31 mouse cellular contexts compared by ENCODE assay signal in genomic region chr1:88490164-88490563, GRCm38 (mm10). TPM values are rescaled to one million over a fixed set of nuclear protein-coding genes. Genes with fewer than 3 reads are reported as not detected.
DNase-seq lines count a peak whose midpoint lies in the region; ATAC-seq lines count a peak whose summit lies in the region.
"Had no signal": no experiment of that assay in that cellular context is flagged by ENCODE, and none has a peak within 500 bp of the region (broad histone marks: within the 10 kb centered on the region; RNA-seq: fewer than 3 reads in every experiment).

No protein-coding gene starts in this region.

- no peak overlapping the region for H3K4me2 ChIP-seq in heart, embryonic 11.5 days
- no peak overlapping the region for H3K4me2 ChIP-seq in midbrain, embryonic 15.5 days
- peak overlapping the region; percentile 16; the same call in 1 of the 2 replicates for H3K4me2 ChIP-seq in limb, embryonic 13.5 days (replicated peaks)
- H3K4me2 ChIP-seq: embryonic facial prominence, embryonic 13.5 days; forebrain, embryonic 12.5 days; hindbrain, embryonic 14.5 days; midbrain, embryonic 13.5 days had no signal

- H3K36me3 ChIP-seq in heart, embryonic 11.5 days (ENCODE audit: control insufficient read depth, insufficient read depth, low read length) = no peaks in the 10 kb centered on the region
- H3K36me3 ChIP-seq in midbrain, embryonic 10.5 days = no peaks in the 10 kb centered on the region
- H3K36me3 ChIP-seq in midbrain, embryonic 15.5 days (replicated peaks) = no peaks in the 10 kb centered on the region
- H3K36me3 ChIP-seq in limb, embryonic 13.5 days = no peaks in the 10 kb centered on the region
- H3K36me3 ChIP-seq: embryonic facial prominence, embryonic 13.5 days; forebrain, embryonic 12.5 days; midbrain, embryonic 13.5 days had no signal

- peaks cover 36% of the 10 kb centered on the region for H3K4me1 ChIP-seq in heart, embryonic 11.5 days (ENCODE audit: control insufficient read depth, insufficient read depth, low read length)
- peaks cover 22% of the 10 kb centered on the region for H3K4me1 ChIP-seq in midbrain, embryonic 10.5 days
- H3K4me1 ChIP-seq in midbrain, embryonic 15.5 days = no peaks in the 10 kb centered on the region
- peaks cover 48% of the 10 kb centered on the region for H3K4me1 ChIP-seq in limb, embryonic 13.5 days
- H3K4me1 ChIP-seq: forebrain, embryonic 12.5 days had no signal

- H3K9me3 ChIP-seq in heart, embryonic 11.5 days (replicated peaks; ENCODE audit: control insufficient read depth, low read length) = no peaks in the 10 kb centered on the region
- H3K9me3 ChIP-seq in midbrain, embryonic 10.5 days (replicated peaks) = no peaks in the 10 kb centered on the region
- H3K9me3 ChIP-seq in midbrain, embryonic 15.5 days = no peaks in the 10 kb centered on the region
- H3K9me3 ChIP-seq in limb, embryonic 13.5 days = no peaks in the 10 kb centered on the region
- H3K9me3 ChIP-seq: embryonic facial prominence, embryonic 13.5 days; forebrain, embryonic 12.5 days; midbrain, embryonic 13.5 days had no signal

- no peaks in the 10 kb centered on the region for H3K27me3 ChIP-seq in heart, embryonic 11.5 days (ENCODE audit: control insufficient read depth, insufficient read depth, low read length)
- no peaks in the 10 kb centered on the region; the same call in 1 of the 2 replicates for H3K27me3 ChIP-seq in midbrain, embryonic 10.5 days (ENCODE audit: low read depth, poor library complexity, severe bottlenecking)
- H3K27me3 ChIP-seq in midbrain, embryonic 15.5 days (replicated peaks) = no peaks in the 10 kb centered on the region
- no peaks in the 10 kb centered on the region for H3K27me3 ChIP-seq in limb, embryonic 13.5 days
- H3K27me3 ChIP-seq: embryonic facial prominence, embryonic 13.5 days; forebrain, embryonic 12.5 days; midbrain, embryonic 13.5 days had no signal

- H3K4me3 ChIP-seq in heart, embryonic 11.5 days (ENCODE audit: low read depth, low read length) = no peak overlapping the region
- no peak overlapping the region for H3K4me3 ChIP-seq in midbrain, embryonic 10.5 days
- no peak overlapping the region for H3K4me3 ChIP-seq in midbrain, embryonic 15.5 days
- H3K4me3 ChIP-seq in limb, embryonic 13.5 days = no peak overlapping the region
- H3K4me3 ChIP-seq: embryonic facial prominence, embryonic 13.5 days; erythroblast, embryonic 14.5 days; forebrain, embryonic 12.5 days; midbrain, embryonic 13.5 days had no signal

- no peak overlapping the region for H3K9ac ChIP-seq in heart, embryonic 11.5 days (ENCODE audit: low read depth, low read length)
- H3K9ac ChIP-seq in midbrain, embryonic 15.5 days = no peak overlapping the region
- no peak overlapping the region for H3K9ac ChIP-seq in limb, embryonic 13.5 days
- H3K9ac ChIP-seq: embryonic facial prominence, embryonic 13.5 days; forebrain, embryonic 12.5 days; hindbrain, embryonic 14.5 days; midbrain, embryonic 13.5 days had no signal

- H3K27ac ChIP-seq in heart, embryonic 11.5 days (ENCODE audit: low read depth, low read length) = peak overlapping the region; percentile 87; the same call in 1 of the 2 replicates
- H3K27ac ChIP-seq in midbrain, embryonic 10.5 days (replicated peaks) = 0 out of 2 replicates have a peak overlapping the region, but pooled peaks have one; percentile 14
- no peak overlapping the region for H3K27ac ChIP-seq in midbrain, embryonic 15.5 days
- H3K27ac ChIP-seq in limb, embryonic 13.5 days = no peak overlapping the region
- H3K27ac ChIP-seq: embryonic facial prominence, embryonic 13.5 days; forebrain, embryonic 12.5 days; hindbrain, embryonic 14.5 days; kidney, postnatal 0 days; midbrain, embryonic 13.5 days had no signal

- ATAC-seq in heart, embryonic 11.5 days (replicated peaks; ENCODE audit: insufficient number of reproducible peaks, low FRiP score, low TSS enrichment) = no peak
- no peak for ATAC-seq in midbrain, embryonic 15.5 days (replicated peaks)
- 0 out of 2 replicates have a peak, but pooled peaks have one; percentile 41 for ATAC-seq in limb, embryonic 13.5 days (ENCODE audit: low FRiP score, low read depth)
- ATAC-seq: CD4-positive, CD25-positive, alpha-beta regulatory T cell, adult 4 months; inflammation-experienced regulatory T-cells, adult 6 months; midbrain, embryonic 13.5 days had no signal

- 84% methylated on average over 10 of the region's 10 CpGs for WGBS in heart, embryonic 11.5 days (ENCODE audit: insufficient replicate concordance)
- WGBS in midbrain, embryonic 10.5 days = 91% methylated on average over 10 of the region's 10 CpGs
- 86% methylated on average over 10 of the region's 10 CpGs for WGBS in midbrain, embryonic 15.5 days
- 70% methylated on average over 10 of the region's 10 CpGs for WGBS in limb, embryonic 13.5 days

- DNase-seq in heart, adult 8-10 months (ENCODE audit: low spot score) = no peak
- DNase-seq in midbrain, embryonic 10.5 days (ENCODE audit: low spot score) = no peak
- peak; percentile 62 for DNase-seq in testis, postnatal 14 days (ENCODE audit: low spot score)
- no peak for DNase-seq in thymus, postnatal 4 days
- no peak for DNase-seq in frontal cortex, postnatal 25 days (ENCODE audit: low spot score in 2 of 2)
- DNase-seq: adrenal gland, postnatal 14 days; cerebellum, adult 2 months; cerebellum, postnatal 25 days; embryo, embryonic 11 days; gastrocnemius, postnatal 25 days; heart, adult 18-20 months; heart, postnatal 14 days; kidney, adult 2 months; lung, adult 2 months; lung, postnatal 14 days; thymus, postnatal 25 days had no signal

RNA-seq across cellular contexts. Expression of gene Glrp1, which starts 19.7 kb away (rescaled TPM):
- polyA plus RNA-seq in heart, embryonic 11.5 days (2014; fragmentation: Nextera tagmentation; extraction: Ambion mirVana) = 0.10 TPM in 1 of 2 replicates, not detected in the other
- total RNA-seq in heart, adult 8-10 months (2022) = under 1 TPM in 1 of 4 experiments, not detected in 3; 0.19 TPM
- polyA plus RNA-seq in midbrain, embryonic 10.5 days (2016; fragmentation: Nextera tagmentation; extraction: Ambion mirVana) = not detected in 2 replicates
- not detected in 2 replicates for polyA plus RNA-seq in midbrain, embryonic 15.5 days (2015; fragmentation: Nextera tagmentation; extraction: Ambion mirVana)
- not detected in 2 replicates for polyA plus RNA-seq in limb, embryonic 13.5 days (2015; fragmentation: Nextera tagmentation; extraction: Ambion mirVana)
- total RNA-seq: adrenal gland, postnatal 14 days; gastrocnemius, postnatal 25 days; heart, postnatal 14 days; layer of hippocampus, postnatal 14 days had no signal
- polyA plus RNA-seq: CD4-positive, CD25-positive, alpha-beta regulatory T cell, adult 4 months; embryonic facial prominence, embryonic 13.5 days; erythroblast, embryonic 14.5 days; forebrain, embryonic 12.5 days; hindbrain, embryonic 14.5 days; inflammation-experienced regulatory T-cells, adult 6 months; kidney, adult 2 months; limb, embryonic 11.5 days; midbrain, embryonic 13.5 days; neural tube, embryonic 11.5 days; small intestine, adult 2 months had no signal

Comparison
In these comparisons a context has a peak if more than half of its experiments do, and no peak if none do; other contexts are left out.
1. H3K27ac ChIP-seq: peak in heart, embryonic 11.5 days (single experiment) and midbrain, embryonic 10.5 days (single experiment); none in midbrain, embryonic 15.5 days (single experiment) and limb, embryonic 13.5 days (single experiment).